Mouse (Mus musculus) heart, postnatal 14 days (tissue): ENCODE data around the gene Ccnl2. TPM values are rescaled to one million over a fixed set of nuclear protein-coding genes. Genes with fewer than 3 reads are reported as not detected.

Experiments used
- DNase-seq, 2 experiments: peaks; one replicate each; pipeline ENCODE4 v3.0.0; 2021 to 2022
- intact Hi-C: fragments of 180-260 bp; cut with DNase I; formaldehyde crosslinking; loops from one replicate; pipeline ENCODE4 v1.15.1; 2025
- long read RNA-seq, 2 experiments: library from polyadenylated mRNA; stranded (forward); transcript quantifications; one replicate each; pipeline ENCODE4 v2.0.0; 2021
- total RNA-seq, 2 experiments: library from RNA; stranded (reverse); gene quantifications; 2 replicates each; pipeline ENCODE4 v1.2.3; 2021

Gene Ccnl2
- 10 to 100 TPM; 49.1 to 55.8 TPM for total RNA-seq
- long read RNA-seq, experiment 1, full-length matches to known transcripts, result 63 of 136 reads
- long read RNA-seq, experiment 1, partial matches to known transcripts, result 40 of 136 reads
- long read RNA-seq, experiment 1, other reads (novel, unspliced or antisense), result 33 of 136 reads
- long read RNA-seq, experiment 2, full-length matches to known transcripts, result 56 of 116 reads
- long read RNA-seq, experiment 2, partial matches to known transcripts, result 18 of 116 reads
- long read RNA-seq, experiment 2, other reads (novel, unspliced or antisense), result 42 of 116 reads

DNA sequence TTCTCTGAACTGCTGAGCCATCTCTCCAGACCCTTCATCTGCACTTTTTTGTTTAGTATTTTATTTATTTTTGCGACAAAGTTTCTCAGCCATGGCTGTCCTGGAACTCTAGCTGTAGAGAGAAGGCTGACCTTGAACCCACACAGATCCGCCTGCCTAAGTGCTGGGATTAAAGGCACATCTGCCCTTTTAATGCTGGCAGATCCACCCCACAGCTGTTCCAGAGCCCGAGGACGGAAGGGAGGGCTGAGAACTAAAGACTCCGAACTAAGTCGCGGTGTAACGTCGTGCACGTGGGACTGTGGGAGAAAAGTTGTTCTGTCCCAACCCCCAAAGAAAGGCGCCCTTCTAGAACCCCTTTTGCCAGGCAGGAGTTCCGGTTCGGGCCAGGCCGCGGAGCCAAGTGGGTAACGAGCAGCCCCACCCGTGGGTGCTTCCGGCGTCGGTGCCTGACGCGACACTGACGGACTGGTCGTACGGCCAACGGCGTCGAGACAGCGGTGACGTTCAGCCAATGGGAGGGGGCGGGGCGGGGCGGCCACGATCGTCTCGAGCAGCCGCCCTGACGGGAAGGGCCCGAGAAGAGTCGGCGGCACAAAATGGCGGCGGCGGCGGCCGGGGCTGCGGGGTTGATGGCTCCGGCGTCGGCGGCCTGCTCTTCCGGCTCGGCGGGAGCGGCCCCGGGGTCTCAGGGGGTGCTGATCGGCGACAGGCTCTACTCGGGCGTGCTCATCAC, at the start of gene Ccnl2:
Gene Ccnl2 (plus strand): TSS at position 561 of the 736 bp plus-strand sequence.
- peak; percentile 91 to 93 for DNase-seq
- intact Hi-C loops, result no loop called here

DNA sequence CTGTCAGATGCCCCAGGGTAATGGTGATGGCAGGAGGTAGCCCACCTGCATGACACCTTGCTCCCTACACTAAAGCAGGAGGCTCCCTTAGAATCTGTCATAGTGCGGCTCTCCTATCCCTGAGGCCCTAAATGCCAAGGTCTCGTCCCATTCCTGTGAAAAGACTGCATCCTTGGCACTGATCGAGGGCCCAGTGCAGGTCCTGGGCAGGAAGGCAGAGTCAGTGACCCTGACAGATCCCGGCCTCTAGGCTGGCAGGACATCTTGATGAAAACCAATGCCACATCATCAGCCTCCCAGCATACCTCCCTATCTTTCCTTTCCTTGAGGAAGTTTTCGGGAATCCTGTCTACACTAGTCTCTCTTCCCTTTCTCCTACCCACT, 42.8 kb upstream of the Ccnl2 start:
- DNase-seq, result no peak
- intact Hi-C loops, result loop anchor here (1.0 to 5.0 kb wide), 2 partner anchors 15 to 33 kb away; partner anchors contain the start of gene Mrpl20

DNA sequence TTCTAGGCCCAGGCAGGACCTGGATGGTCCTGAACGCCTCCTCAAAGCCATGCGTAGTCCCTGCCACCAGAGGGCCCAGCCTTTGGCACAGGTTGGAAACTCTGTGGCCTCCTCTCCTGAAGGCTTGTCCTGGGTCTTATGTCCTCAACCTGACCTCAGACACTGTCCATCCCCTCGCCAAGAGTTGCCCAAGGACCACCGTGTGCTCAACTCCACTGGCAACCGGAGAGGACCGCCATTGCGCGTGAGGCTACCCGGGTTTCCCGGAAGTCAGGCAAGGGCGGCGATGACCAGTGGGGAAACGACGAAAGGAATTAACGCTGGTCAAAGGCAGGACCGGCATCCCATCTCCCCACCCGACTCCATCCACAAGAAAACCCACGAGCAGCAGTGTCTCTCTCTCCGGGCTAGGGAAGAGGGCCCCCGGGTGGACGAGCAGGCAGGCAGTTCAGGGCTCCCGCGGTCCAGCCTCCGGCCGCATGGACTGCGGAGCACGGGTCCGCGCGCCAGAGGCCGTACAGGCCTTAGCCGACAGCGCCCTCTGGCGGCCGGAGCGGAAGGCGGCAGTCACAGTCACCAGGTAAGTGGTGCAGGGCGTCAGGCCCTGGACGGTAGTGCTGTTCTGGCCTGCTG, 42.3 kb upstream of the Ccnl2 start:
- intact Hi-C loops, result loop anchor here (1.0 to 5.0 kb wide), 3 partner anchors 14 to 47 kb away; partner anchors contain the start of gene Mrpl20
- peak; percentile 95 to 97 for DNase-seq

GRCm38 (mm10) chr4:155770626-155771025, 41.7 kb upstream of the Ccnl2 start:
- no peak for DNase-seq
- intact Hi-C loops, result loop anchor here (2.0 kb wide), 1 partner anchor 48 kb away; no protein-coding TSS in a partner anchor

- DNase-seq, result no peak
- intact Hi-C loops, result loop anchor here (2.0 kb wide), 1 partner anchor 49 kb away; no protein-coding TSS in a partner anchor
These were observed 40.6 kb upstream of the Ccnl2 start for GRCm38 (mm10) chr4:155771706-155772105.

GRCm38 (mm10) chr4:155772786-155773185, 39.5 kb upstream of the Ccnl2 start:
- DNase-seq, result no peak
- intact Hi-C loops, result no loop called here

- no peak for DNase-seq
- intact Hi-C loops, result no loop called here
These were observed 38.8 kb upstream of the Ccnl2 start for GRCm38 (mm10) chr4:155773335-155774078.

DNA sequence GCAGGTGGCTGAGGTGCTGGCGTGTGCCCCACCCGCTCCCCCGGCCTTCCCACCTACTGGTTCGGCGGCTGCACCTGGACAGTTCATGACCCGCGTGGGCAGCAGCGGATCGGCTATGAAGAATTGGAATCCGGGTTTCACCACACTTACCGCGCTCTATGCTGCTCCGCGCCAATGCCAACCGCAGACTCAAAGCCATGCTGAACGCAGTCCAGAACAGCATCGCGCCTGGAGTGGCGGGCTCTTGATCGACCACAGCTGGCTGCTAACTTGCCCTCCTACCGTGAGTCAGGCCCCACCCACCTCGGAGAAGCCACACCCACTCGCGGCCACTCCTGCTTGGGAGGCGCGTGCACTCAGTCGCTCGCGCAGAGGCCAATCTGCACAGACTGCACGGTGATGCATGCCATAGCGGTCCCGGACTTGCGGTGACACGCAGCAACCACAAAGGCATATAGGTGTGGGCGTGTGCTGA, 38.0 kb upstream of the Ccnl2 start, which contains the start of gene Vwa1:
Gene Vwa1 (minus strand): TSS at position 419 of the 475 bp plus-strand sequence.
- DNase-seq, result peak; percentile 88 to 93
- intact Hi-C loops, result no loop called here

DNA sequence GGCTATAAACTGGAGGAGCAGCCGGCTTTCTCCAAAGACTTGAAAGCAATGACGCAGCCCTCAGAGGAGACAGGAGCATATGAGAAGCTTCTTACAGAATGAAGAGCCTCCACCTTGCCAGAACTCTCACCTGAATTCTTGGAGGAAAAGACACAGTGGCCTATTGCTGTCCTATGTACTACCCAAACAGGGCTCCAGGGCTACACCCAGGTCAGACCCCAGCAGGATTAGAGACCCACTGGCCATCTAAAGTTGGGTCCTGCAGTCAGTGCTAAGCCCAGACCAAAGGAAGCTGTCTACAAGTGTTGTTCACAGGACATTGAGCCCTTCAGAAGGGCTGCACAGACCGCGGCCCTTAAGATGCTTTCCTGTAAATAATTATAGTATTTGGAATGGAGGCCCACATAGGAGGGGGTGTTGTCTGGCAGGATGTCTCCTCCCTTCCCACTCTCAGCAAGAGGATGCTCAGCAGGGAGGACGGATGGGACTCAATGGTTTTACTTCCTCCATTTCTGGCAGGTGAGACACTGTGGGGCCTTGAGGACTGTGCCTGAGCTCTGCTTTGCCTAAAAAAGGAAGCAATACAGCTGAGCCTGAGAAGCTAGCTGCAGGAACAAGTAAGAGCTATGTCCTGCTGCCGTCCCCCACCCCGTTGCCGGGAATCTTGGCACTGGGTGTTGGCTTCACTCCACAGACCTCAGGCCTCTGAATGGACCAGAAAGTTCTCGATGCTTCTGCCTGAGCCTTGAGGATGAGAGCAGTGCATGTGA, 37.1 kb upstream of the Ccnl2 start:
- intact Hi-C loops, result no loop called here
- DNase-seq, result peak; percentile 79 to 82

GRCm38 (mm10) chr4:155775855-155776254, 36.4 kb upstream of the Ccnl2 start:
- peak; percentile 55 to 62 for DNase-seq
- intact Hi-C loops, result no loop called here

GRCm38 (mm10) chr4:155776704-155777335, 35.5 kb upstream of the Ccnl2 start:
- DNase-seq, result no peak
- intact Hi-C loops, result no loop called here

GRCm38 (mm10) chr4:155777816-155778215, 34.5 kb upstream of the Ccnl2 start:
- intact Hi-C loops, result no loop called here
- peak; percentile 37 to 49 for DNase-seq

- DNase-seq, result no peak
- intact Hi-C loops, result no loop called here
These were observed 32.8 kb upstream of the Ccnl2 start for GRCm38 (mm10) chr4:155779498-155779897.

- peak; percentile 77 to 79 for DNase-seq
- intact Hi-C loops, result no loop called here
These were observed 31.4 kb upstream of the Ccnl2 start for GRCm38 (mm10) chr4:155780895-155781294.

DNA sequence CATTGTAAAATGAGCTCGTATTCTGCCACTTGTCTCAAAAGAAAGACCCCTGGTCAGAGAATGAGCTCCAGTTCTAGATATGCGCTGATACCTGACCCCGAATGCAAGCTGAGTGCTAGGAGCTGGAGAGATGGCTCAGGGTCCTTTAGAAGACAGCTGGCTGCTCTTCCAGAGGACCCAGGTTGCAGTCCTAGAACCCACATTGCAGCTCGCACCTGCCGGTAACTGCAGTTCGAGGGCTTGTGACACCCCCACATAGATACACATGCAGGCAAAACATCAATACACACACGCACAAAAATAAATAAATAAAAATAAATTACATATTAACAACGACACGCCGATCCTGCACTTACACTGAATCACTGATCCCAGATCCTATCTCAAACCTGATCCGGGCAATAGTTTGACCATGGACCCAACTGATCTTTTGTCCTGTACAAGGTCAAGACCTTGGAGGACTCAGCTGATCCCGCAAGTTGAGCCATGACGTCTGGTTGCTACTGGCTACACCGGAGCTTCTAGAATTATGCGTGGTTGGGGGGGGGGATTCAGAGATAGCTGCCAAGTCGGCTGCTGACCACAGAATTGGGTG, 28.7 kb upstream of the Ccnl2 start:
- DNase-seq, result no peak
- intact Hi-C loops, result loop anchor here (1.0 kb wide), 1 partner anchor 14 kb away; no protein-coding TSS in a partner anchor

GRCm38 (mm10) chr4:155784081-155784701, 28.1 kb upstream of the Ccnl2 start:
- intact Hi-C loops, result loop anchor here (1.0 kb wide), 1 partner anchor 15 kb away; no protein-coding TSS in a partner anchor
- peak; percentile 84 to 88 for DNase-seq

DNA sequence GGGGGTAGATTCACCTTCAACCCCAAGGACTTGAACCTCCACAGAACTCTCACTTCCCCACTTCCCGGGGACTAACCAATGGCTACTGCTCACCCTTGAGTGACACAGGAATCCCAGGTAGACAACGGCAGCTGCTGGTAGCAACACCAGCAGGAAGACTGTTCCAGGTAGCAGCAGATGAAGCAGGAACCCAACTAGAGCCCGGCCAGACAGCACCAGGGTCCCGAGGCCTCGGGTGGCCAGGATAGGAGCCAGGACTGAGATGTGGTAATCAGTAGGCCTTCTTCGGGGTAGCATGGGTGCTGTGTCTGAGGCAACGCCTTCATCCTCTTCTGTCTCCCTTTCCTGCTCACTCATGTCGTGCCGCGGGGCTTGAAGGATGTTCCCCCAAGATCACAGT, 27.0 kb upstream of the Ccnl2 start:
- intact Hi-C loops, result no loop called here
- no peak for DNase-seq

DNA sequence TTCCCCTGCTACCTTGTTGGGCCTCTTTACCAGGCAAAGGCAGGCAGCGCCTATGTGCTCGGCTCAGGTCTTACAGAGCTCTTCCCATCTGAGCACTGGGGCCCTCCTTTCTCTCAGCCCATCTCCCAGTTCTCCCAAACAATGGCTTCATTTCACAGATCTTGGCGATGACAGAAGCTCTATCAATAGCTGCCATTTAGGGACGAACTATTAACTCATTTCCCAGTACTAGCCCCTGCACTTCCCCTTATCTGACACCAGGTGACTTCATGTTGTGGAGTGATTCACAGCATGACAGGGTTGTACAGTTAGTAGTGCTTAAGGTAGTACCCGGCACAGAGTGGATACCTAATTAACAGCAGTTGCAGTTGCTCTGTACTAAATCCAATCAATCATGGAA, 26.5 kb upstream of the Ccnl2 start, which contains the start of gene Tmem88b:
Gene Tmem88b (minus strand): TSS at position 56 of the 400 bp plus-strand sequence.
- intact Hi-C loops, result no loop called here
- no peak for DNase-seq
